Mouse (Mus musculus) C2C12 (cell line): Measurements from ENCODE around the gene Mum1.

ENCODE experiments used
- CTCF ChIP-seq: IDR thresholded peaks from one replicate; pipeline ENCODE4 v1.5.1; 2011; ENCODE audit not compliant: control insufficient read depth, insufficient read depth, insufficient read length
- MAX ChIP-seq: IDR thresholded peaks from one replicate; pipeline ENCODE4 v1.6.1; 2011; ENCODE audit warnings: mild to moderate bottlenecking, control low read depth
- MYOD1 ChIP-seq: IDR thresholded peaks from one replicate; pipeline ENCODE4 v1.6.1; 2011; ENCODE audit warnings: low read depth; ENCODE audit not compliant: control insufficient read depth, insufficient read length

- TF ChIP-seq MAX (peak; percentile 92), CTCF (no peak), MYOD1 (no peak)
These were observed 35.3 kb downstream of the Mum1 start for GRCm38 (mm10) chr10:80261585-80261968.
